Mouse (Mus musculus): ENCODE data around the gene Dapl1. TPM values are rescaled to one million over a fixed set of nuclear protein-coding genes. Genes with fewer than 3 reads are reported as not detected.

Dapl1 gene
- polyA plus RNA-seq (2014; fragmentation: Illumina TruSeq; extraction: RNeasy Lipid Tissue Mini Kit (QIAGEN cat#74804); ENCODE audit: low read depth, low replicate concordance), result not detected

GRCm38 (mm10) chr2:59484438-59484837 is at the start of gene Dapl1:
Gene Dapl1 (plus strand): TSS chr2:59484653.

Other genes starting within 250 kb of the Dapl1 start
- gene Tanc1, start 127.4 kb downstream of the Dapl1 start, polyA plus RNA-seq (2014; fragmentation: Illumina TruSeq; extraction: RNeasy Lipid Tissue Mini Kit (QIAGEN cat#74804); ENCODE audit: low read depth, low replicate concordance), result 20.0 TPM

All from heart, adult 10 weeks (tissue).